Mouse (Mus musculus): ENCODE results near the gene Eme1.

GRCm38 (mm10) chr11:94680639-94681038, 26.9 kb upstream of the Eme1 start:
- TF ChIP-seq CTCF (IDR thresholded peaks at IDR 0.05; ENCODE audit: extremely low read depth, insufficient read length, insufficient replicate concordance, low read depth, low read length) (no peak), POLR2A (IDR thresholded peaks at IDR 0.05; ENCODE audit: low read depth, low read length) (no peak)
